Mouse (Mus musculus) C3H10T1/2 (cell line): ENCODE data around the gene Enoph1. TPM values are rescaled to one million over a fixed set of nuclear protein-coding genes. Genes with fewer than 3 reads are reported as not detected.

ENCODE experiments used
- polyA plus RNA-seq, 2 experiments: library from polyadenylated mRNA; unstranded; fragments of >200 nt; fragmentation: generic; extraction: Trizol; gene quantifications; one replicate each; pipeline ENCODE4 v1.2.1; 2012; ENCODE audit warnings: missing spikeins in 2 of 2

Gene Enoph1
- 10 to 100 TPM; 10.7 to 11.7 TPM for polyA plus RNA-seq

DNA sequence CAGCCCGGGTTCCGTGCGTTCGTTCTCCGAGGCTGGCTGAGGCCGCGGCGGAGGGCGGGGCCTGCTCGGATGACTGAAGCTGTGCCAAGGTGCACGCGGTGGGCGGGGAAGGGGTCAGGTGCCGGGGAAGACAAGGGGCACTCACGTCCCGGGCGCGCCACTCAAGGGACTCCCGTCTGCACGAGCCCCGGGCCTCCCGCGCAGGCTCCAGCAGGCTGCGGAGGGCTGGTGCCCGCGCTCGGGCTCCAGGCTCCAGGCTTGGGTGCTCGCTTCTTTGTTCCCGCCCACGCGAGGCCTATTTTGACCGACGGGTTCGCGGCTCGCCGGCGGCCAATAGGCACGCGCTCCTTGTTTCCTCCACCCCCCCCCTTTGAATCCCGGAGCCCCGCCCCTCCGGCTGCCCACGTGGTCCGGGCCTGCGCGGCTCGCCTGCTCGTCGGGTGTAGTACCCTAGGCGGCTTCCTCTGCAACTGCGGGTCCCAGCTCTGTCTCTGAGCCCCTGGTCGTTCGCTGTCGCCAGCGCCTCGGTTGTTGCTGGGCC, at the start of gene Enoph1, which contains the start of gene Hnrnpdl:
TSS of gene Enoph1 (plus strand) at position 384 of the 541 bp plus-strand sequence.
TSS of gene Hnrnpdl (minus strand) at position 63 of the 541 bp plus-strand sequence.

Other genes starting within 250 kb of the Enoph1 start
- not detected for gene Vamp9, start 133.7 kb upstream of the Enoph1 start, polyA plus RNA-seq
- 10 to 100 TPM; 38.7 to 90.0 TPM for gene Hnrnpd, start 61.0 kb upstream of the Enoph1 start, polyA plus RNA-seq
- gene 4930524J08Rik, start 60.9 kb upstream of the Enoph1 start, polyA plus RNA-seq, result 10 to 100 TPM in 1 of 2 experiments, 1 to 10 TPM in 1; 7.9 to 12.0 TPM
- gene Hnrnpdl, start 321 bp upstream of the Enoph1 start, polyA plus RNA-seq, result 10 to 100 TPM in 1 of 2 experiments, 1 to 10 TPM in 1; 7.6 to 40.2 TPM
- not detected for gene Tmem150c, start 119.8 kb downstream of the Enoph1 start, polyA plus RNA-seq